Comparison of ENCODE assay signal across 8 mouse cellular contexts in the genomic region with DNA sequence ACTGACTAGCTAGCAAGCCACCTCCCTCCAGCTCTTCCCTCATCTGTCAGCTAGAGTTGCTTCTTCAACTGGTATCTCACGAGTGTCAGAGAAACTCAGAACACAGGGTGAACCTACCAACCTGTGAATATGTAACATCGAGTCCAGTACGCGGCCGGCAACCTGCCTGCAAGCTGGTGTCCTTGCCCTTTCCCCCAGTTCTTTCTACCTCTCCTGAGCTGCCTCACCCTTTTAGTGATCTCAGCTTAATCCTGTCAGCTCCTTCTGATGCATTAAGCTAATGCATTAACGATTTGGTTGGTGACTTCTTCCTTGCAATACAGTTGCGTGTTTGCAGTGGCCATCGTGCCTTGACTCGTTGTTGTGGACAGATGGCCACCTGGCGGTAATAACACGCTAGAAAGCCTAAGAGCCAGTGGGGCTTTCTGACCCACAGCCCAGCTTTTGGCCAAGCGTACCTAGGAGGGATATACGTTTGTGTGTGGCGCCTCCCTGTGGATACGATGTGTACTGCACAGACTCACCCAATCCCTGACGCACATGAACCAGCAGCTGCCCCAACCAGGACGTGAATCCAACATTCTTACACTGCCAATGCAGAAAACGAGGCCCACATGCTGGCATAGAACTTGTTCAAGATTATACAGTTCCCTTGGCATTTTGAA. TPM values are rescaled to one million over a fixed set of nuclear protein-coding genes. Genes with fewer than 3 reads are reported as not detected.
DNase-seq lines count a peak whose midpoint lies in the region; ATAC-seq and TF ChIP-seq lines count a peak whose summit lies in the region.

No protein-coding gene starts in this region.

- H3K4me2 ChIP-seq in CH12.LX (ENCODE audit: insufficient read depth, low read depth, poor library complexity, severe bottlenecking), result no peak overlapping the region
- no peak overlapping the region for H3K4me2 ChIP-seq in forebrain, embryonic 11.5 days (ENCODE audit: low read depth, low read length, severe bottlenecking)
- H3K4me2 ChIP-seq in lung, postnatal 0 days (replicated peaks; ENCODE audit: low read depth, low read length), result no peak overlapping the region

- TF ChIP-seq CTCF in CH12.LX (conservative IDR thresholded peaks at IDR 0.05 in 1 of 2, IDR thresholded peaks at IDR 0.05 in 1 of 2; ENCODE audit: low read depth in 2 of 2, low read length in 2 of 2), result peak; percentile 49 to 90
- peak; percentile 88 for TF ChIP-seq CTCF in brain, embryonic 14.5 days (IDR thresholded peaks at IDR 0.05; ENCODE audit: borderline replicate concordance, extremely low read depth, insufficient read depth, insufficient read length)
- peak; percentile 93 for TF ChIP-seq CTCF in lung, postnatal 0 days (IDR thresholded peaks at IDR 0.05)

- no peak for TF ChIP-seq POLR2A in CH12.LX (IDR thresholded peaks at IDR 0.05; ENCODE audit: low read depth, low read length)
- TF ChIP-seq POLR2A in brain, embryonic 14.5 days (IDR thresholded peaks at IDR 0.05; ENCODE audit: borderline replicate concordance, extremely low read depth, insufficient read depth, insufficient read length, poor library complexity, severe bottlenecking), result no peak

- H3K4me1 ChIP-seq in CH12.LX (ENCODE audit: control insufficient read depth in 1 of 2, insufficient read depth in 2 of 2), result no peaks in the 10 kb centered on the region
- H3K4me1 ChIP-seq in forebrain, embryonic 11.5 days (replicated peaks; ENCODE audit: control insufficient read depth, insufficient read depth, low read length), result no peaks in the 10 kb centered on the region
- no peaks in the 10 kb centered on the region for H3K4me1 ChIP-seq in lung, postnatal 0 days (ENCODE audit: insufficient read depth, low read depth, low read length)

- ATAC-seq in forebrain, embryonic 11.5 days (replicated peaks; ENCODE audit: low FRiP score), result peak; percentile 81
- peak; percentile 76 for ATAC-seq in lung, postnatal 0 days

- in situ Hi-C loops in CH12.LX (cut with MboI; ENCODE audit: low pct_ligation_motif_present, low pct_unique_long_range_greater_than_20kb, low sequenced_read_pairs), result no loop called here

- no peak overlapping the region for H3K27ac ChIP-seq in CH12.LX (ENCODE audit: insufficient read depth, low read depth)
- H3K27ac ChIP-seq in forebrain, embryonic 11.5 days (ENCODE audit: low read depth, low read length), result no peak overlapping the region
- no peak overlapping the region for H3K27ac ChIP-seq in lung, postnatal 0 days (ENCODE audit: low read length)

- H3K9me3 ChIP-seq in CH12.LX (replicated peaks; ENCODE audit: low read length), result no peaks in the 10 kb centered on the region
- H3K9me3 ChIP-seq in forebrain, embryonic 11.5 days (ENCODE audit: control insufficient read depth, low read length), result no peaks in the 10 kb centered on the region
- H3K9me3 ChIP-seq in lung, postnatal 0 days (ENCODE audit: low read length), result no peaks in the 10 kb centered on the region

- WGBS in forebrain, embryonic 11.5 days, result 20% methylated on average over 18 of the region's 18 CpGs
- WGBS in lung, postnatal 0 days, result 24% methylated on average over 18 of the region's 18 CpGs

- intact Hi-C loops in heart, postnatal 36 days (cut with DNase I), result no loop called here

- no peaks in the 10 kb centered on the region for H3K36me3 ChIP-seq in CH12.LX (replicated peaks in 1 of 2; ENCODE audit: control insufficient read depth in 1 of 2, insufficient read depth in 1 of 2, low read length in 1 of 2)
- H3K36me3 ChIP-seq in forebrain, embryonic 11.5 days (ENCODE audit: control insufficient read depth, insufficient read depth, low read length), result no peaks in the 10 kb centered on the region
- H3K36me3 ChIP-seq in lung, postnatal 0 days (ENCODE audit: insufficient read depth, low read length), result no peaks in the 10 kb centered on the region

- H3K79me2 ChIP-seq in CH12.LX (replicated peaks; ENCODE audit: control insufficient read depth, extremely low read depth, insufficient read depth, poor library complexity, severe bottlenecking), result no peaks in the 10 kb centered on the region

- TF ChIP-seq EP300 in CH12.LX (IDR thresholded peaks at IDR 0.05; ENCODE audit: low read length), result no peak
- TF ChIP-seq EP300 in lung, postnatal 0 days (IDR thresholded peaks at IDR 0.05), result no peak

- TF ChIP-seq RAD21 in CH12.LX (IDR thresholded peaks at IDR 0.05; ENCODE audit: low read depth, low read length), result peak; percentile 84

- dilution Hi-C loops in CH12.LX (cut with MboI; ENCODE audit: extremely low pct_ligation_motif_present, extremely low pct_unique_long_range_greater_than_20kb, low sequenced_read_pairs), result no loop called here

- no peak overlapping the region for H3K9ac ChIP-seq in CH12.LX (ENCODE audit: insufficient read depth, low read depth)
- no peak overlapping the region for H3K9ac ChIP-seq in forebrain, embryonic 11.5 days (ENCODE audit: low read length)
- H3K9ac ChIP-seq in lung, postnatal 0 days (replicated peaks; ENCODE audit: low read depth), result no peak overlapping the region

- DNase-seq in CH12.LX (ENCODE audit: extremely low read depth), result peak; percentile 57
- DNase-seq in brain, embryonic 14.5 days (ENCODE audit: low read depth), result peak; percentile 93
- DNase-seq in forebrain, embryonic 11.5 days (ENCODE audit: low spot score), result peak; percentile 92
- peak; percentile 27 to 56 for DNase-seq in heart, postnatal 36 days
- DNase-seq in layer of hippocampus, adult 18-20 months (ENCODE audit: low spot score in 2 of 2), result peak; percentile 86 to 95
- DNase-seq in lung, postnatal 0 days (ENCODE audit: low spot score), result peak; percentile 83
- peak; percentile 42 for DNase-seq in retina, adult 2 months (ENCODE audit: low read depth, low spot score)
- DNase-seq in thymus, postnatal 14 days, result peak; percentile 92

- no peak overlapping the region for H3K4me3 ChIP-seq in CH12.LX (replicated peaks in 1 of 3; ENCODE audit: low read depth in 2 of 3, low read length in 2 of 3, poor library complexity in 1 of 3)
- no peak overlapping the region for H3K4me3 ChIP-seq in forebrain, embryonic 11.5 days (ENCODE audit: low read depth, low read length)
- H3K4me3 ChIP-seq in lung, postnatal 0 days (ENCODE audit: low read depth, low read length), result no peak overlapping the region

- H3K27me3 ChIP-seq in CH12.LX (replicated peaks), result peaks cover 69% of the 10 kb centered on the region
- no peaks in the 10 kb centered on the region for H3K27me3 ChIP-seq in forebrain, embryonic 11.5 days (ENCODE audit: control insufficient read depth, insufficient read depth, low read length)
- H3K27me3 ChIP-seq in lung, postnatal 0 days (replicated peaks; ENCODE audit: insufficient read depth, low read length), result no peaks in the 10 kb centered on the region

TF ChIP-seq in CH12.LX, 34 proteins besides CTCF, POLR2A, EP300 and RAD21:
- TF ChIP-seq MXI1 (IDR thresholded peaks at IDR 0.05; ENCODE audit: low read depth, low read length), result no peak
- TF ChIP-seq TCF12 (IDR thresholded peaks at IDR 0.05; ENCODE audit: low read depth, low read length), result no peak
- no peak for TF ChIP-seq HCFC1 (IDR thresholded peaks at IDR 0.05; ENCODE audit: low read depth, low read length)
- no peak for TF ChIP-seq JUND (conservative IDR thresholded peaks at IDR 0.05; ENCODE audit: low read depth, low read length)
- peak; percentile 66 for TF ChIP-seq SMC3 (IDR thresholded peaks at IDR 0.05; ENCODE audit: low read depth, low read length)
- TF ChIP-seq ZC3H11A (IDR thresholded peaks at IDR 0.05; ENCODE audit: low read depth, low read length), result no peak
TF ChIP-seq in CH12.LX: peak in this region for 1.

RNA-seq across cellular contexts. Expression of gene Mrps11, which starts 16.8 kb away (rescaled TPM):
- 68.3 and 87.2 TPM in 2 replicates for total RNA-seq in CH12.LX (2012; rRNA removed)
- 80.4 and 94.6 TPM in 2 replicates for total RNA-seq in CH12.LX (2014; rRNA removed)
- 71.4 and 75.1 TPM in 2 replicates for polyA plus RNA-seq in CH12.LX (2012; ENCODE audit: insufficient read length, low read depth)
- polyA plus RNA-seq in brain, embryonic 14.5 days (2012; rRNA removed), result 75.8 and 97.2 TPM in 2 replicates
- polyA plus RNA-seq in forebrain, embryonic 11.5 days (2014; fragmentation: Nextera tagmentation; extraction: Ambion mirVana), result 81.4 and 85.2 TPM in 2 replicates
- 10 to 100 TPM; 45.4 to 46.9 TPM for total RNA-seq in heart, postnatal 36 days (2021)
- total RNA-seq in layer of hippocampus, adult 18-20 months (2021), result 10 to 100 TPM; 39.9 to 40.9 TPM
- polyA plus RNA-seq in lung, postnatal 0 days (2015; fragmentation: Nextera tagmentation; extraction: Ambion mirVana), result 39.8 and 46.4 TPM in 2 replicates

RNA-seq across cellular contexts. Expression of gene Mrpl46, which starts 17.2 kb away (rescaled TPM):
- total RNA-seq in CH12.LX (2012; rRNA removed), result 62.8 and 79.0 TPM in 2 replicates
- total RNA-seq in CH12.LX (2014; rRNA removed), result 56.1 and 64.6 TPM in 2 replicates
- polyA plus RNA-seq in CH12.LX (2012; ENCODE audit: insufficient read length, low read depth), result 63.2 and 72.5 TPM in 2 replicates
- polyA plus RNA-seq in brain, embryonic 14.5 days (2012; rRNA removed), result 24.8 and 27.6 TPM in 2 replicates
- polyA plus RNA-seq in forebrain, embryonic 11.5 days (2014; fragmentation: Nextera tagmentation; extraction: Ambion mirVana), result 70.5 and 73.0 TPM in 2 replicates
- 10 to 100 TPM; 50.3 to 57.4 TPM for total RNA-seq in heart, postnatal 36 days (2021)
- 10 to 100 TPM; 29.2 to 29.7 TPM for total RNA-seq in layer of hippocampus, adult 18-20 months (2021)
- 41.7 and 43.1 TPM in 2 replicates for polyA plus RNA-seq in lung, postnatal 0 days (2015; fragmentation: Nextera tagmentation; extraction: Ambion mirVana)

RNA-seq across cellular contexts. Expression of gene Ntrk3, which starts 28.3 kb away (rescaled TPM):
- total RNA-seq in CH12.LX (2012; rRNA removed), result 0.21 TPM in 2 replicates
- not detected in 2 replicates for total RNA-seq in CH12.LX (2014; rRNA removed)
- not detected in 2 replicates for polyA plus RNA-seq in CH12.LX (2012; ENCODE audit: insufficient read length, low read depth)
- 49.7 and 56.0 TPM in 2 replicates for polyA plus RNA-seq in brain, embryonic 14.5 days (2012; rRNA removed)
- 6.4 and 7.3 TPM in 2 replicates for polyA plus RNA-seq in forebrain, embryonic 11.5 days (2014; fragmentation: Nextera tagmentation; extraction: Ambion mirVana)
- total RNA-seq in heart, postnatal 36 days (2021), result 1 to 10 TPM; 1.4 to 3.3 TPM
- total RNA-seq in layer of hippocampus, adult 18-20 months (2021), result 100 to 1,000 TPM; 182 to 195 TPM
- polyA plus RNA-seq in lung, postnatal 0 days (2015; fragmentation: Nextera tagmentation; extraction: Ambion mirVana), result 0.83 and 1.3 TPM in 2 replicates

Comparison
In these comparisons a context has a peak if more than half of its experiments do, and no peak if none do; other contexts are left out.
1. DNase-seq: peak in every context shown above with its lines; median percentile 93 in brain, embryonic 14.5 days; 92 in forebrain, embryonic 11.5 days; 92 in thymus, postnatal 14 days; 90 in layer of hippocampus, adult 18-20 months; 83 in lung, postnatal 0 days; 57 in CH12.LX; 42 in retina, adult 2 months; 42 in heart, postnatal 36 days.